Mouse (Mus musculus): Measurements from ENCODE around the gene Capn11. TPM values are rescaled to one million over a fixed set of nuclear protein-coding genes. Genes with fewer than 3 reads are reported as not detected.
A peak's percentile ranks its signal among the peaks of the same experiment; 100 is the strongest.
"Not testable (repeated sequence)": the region's sequence is repeated elsewhere in the genome, so short reads cannot be mapped to it uniquely, and the experiment has no call there.

Gene Capn11
- total RNA-seq, 4 experiments from 2014 or later, result 0.89 TPM; not detected in 3

- DNase-seq, result peak; percentile 54
Measured at GRCm38 (mm10) chr17:45626577-45627134, 32.5 kb downstream of the Capn11 start.

- not testable (repeated sequence) for DNase-seq
Measured at GRCm38 (mm10) chr17:45623425-45623824, 35.7 kb downstream of the Capn11 start.

- no peak for DNase-seq
Measured at GRCm38 (mm10) chr17:45619386-45620256, 39.5 kb downstream of the Capn11 start.

GRCm38 (mm10) chr17:45618941-45619385, 40.2 kb downstream of the Capn11 start:
- DNase-seq, result no peak

GRCm38 (mm10) chr17:45617655-45618054, 41.5 kb downstream of the Capn11 start:
- no peak for DNase-seq

GRCm38 (mm10) chr17:45616679-45617078, 42.4 kb downstream of the Capn11 start:
- no peak for DNase-seq

- DNase-seq, result no peak
Measured at GRCm38 (mm10) chr17:45616046-45616650, 43.0 kb downstream of the Capn11 start.

GRCm38 (mm10) chr17:45612921-45613320, 46.2 kb downstream of the Capn11 start:
- no peak for DNase-seq

GRCm38 (mm10) chr17:45612008-45612407, 47.1 kb downstream of the Capn11 start:
- no peak for DNase-seq

- no peak for DNase-seq
Measured at GRCm38 (mm10) chr17:45610144-45610866, 48.8 kb downstream of the Capn11 start.

- DNase-seq, result no peak
Measured at GRCm38 (mm10) chr17:45608396-45608795, 50.7 kb downstream of the Capn11 start.

- DNase-seq, result no peak
Measured at GRCm38 (mm10) chr17:45606992-45607879, 51.9 kb downstream of the Capn11 start.

GRCm38 (mm10) chr17:45602984-45603383, 56.1 kb downstream of the Capn11 start:
- DNase-seq, result no peak

GRCm38 (mm10) chr17:45601877-45602304, 57.2 kb downstream of the Capn11 start, which contains the start of gene Mymx:
Gene Mymx, minus strand, starts transcription at chr17:45602102.
- DNase-seq, result no peak

- DNase-seq, result no peak
Measured at GRCm38 (mm10) chr17:45601325-45601724, 57.8 kb downstream of the Capn11 start.

GRCm38 (mm10) chr17:45600267-45600666, 58.9 kb downstream of the Capn11 start:
- DNase-seq, result no peak

GRCm38 (mm10) chr17:45599446-45600242, 59.5 kb downstream of the Capn11 start, which contains the start of gene Slc29a1:
Gene Slc29a1, minus strand, starts transcription at chr17:45599606.
- no peak for DNase-seq

GRCm38 (mm10) chr17:45598891-45599290, 60.2 kb downstream of the Capn11 start:
- no peak for DNase-seq

GRCm38 (mm10) chr17:45598376-45598775, 60.7 kb downstream of the Capn11 start:
- DNase-seq, result no peak

GRCm38 (mm10) chr17:45597787-45598186, 61.3 kb downstream of the Capn11 start:
- no peak for DNase-seq

Data from adrenal gland, adult 8-10 months (tissue).